ENCODE assay signal across 15 mouse cellular contexts in genomic region chr12:79559410-79560015, GRCm38 (mm10).
A peak's percentile ranks its signal among the peaks of the same experiment; 100 is the strongest.
DNase-seq lines count a peak whose midpoint lies in the region; ATAC-seq lines count a peak whose summit lies in the region.
"Had no signal": no experiment of that assay in that cellular context is flagged by ENCODE, and none has a peak within 500 bp of the region (broad histone marks: within the 10 kb centered on the region; RNA-seq: fewer than 3 reads in every experiment).

No protein-coding gene starts in this region.

- no peaks in the 10 kb centered on the region for H3K36me3 ChIP-seq in kidney, embryonic 15.5 days
- H3K36me3 ChIP-seq in embryonic facial prominence, embryonic 12.5 days, result no peaks in the 10 kb centered on the region
- no peaks in the 10 kb centered on the region for H3K36me3 ChIP-seq in liver, embryonic 12.5 days
- no peaks in the 10 kb centered on the region for H3K36me3 ChIP-seq in forebrain, embryonic 13.5 days (ENCODE audit: poor library complexity, severe bottlenecking)
- H3K36me3 ChIP-seq: G1E; hindbrain, embryonic 15.5 days had no signal

- no peaks in the 10 kb centered on the region for H3K27me3 ChIP-seq in kidney, embryonic 15.5 days
- H3K27me3 ChIP-seq in embryonic facial prominence, embryonic 12.5 days, result no peaks in the 10 kb centered on the region
- H3K27me3 ChIP-seq in liver, embryonic 12.5 days (replicated peaks), result no peaks in the 10 kb centered on the region
- H3K27me3 ChIP-seq in forebrain, embryonic 13.5 days, result no peaks in the 10 kb centered on the region
- H3K27me3 ChIP-seq: hindbrain, embryonic 15.5 days had no signal

- H3K4me2 ChIP-seq in kidney, embryonic 15.5 days, result no peak overlapping the region
- H3K4me2 ChIP-seq in embryonic facial prominence, embryonic 12.5 days (replicated peaks), result no peak overlapping the region; the same call in 1 of the 2 replicates
- no peak overlapping the region for H3K4me2 ChIP-seq in liver, embryonic 12.5 days
- no peak overlapping the region for H3K4me2 ChIP-seq in forebrain, embryonic 13.5 days
- H3K4me2 ChIP-seq: hindbrain, embryonic 15.5 days had no signal

- no peak for ATAC-seq in kidney, embryonic 15.5 days (replicated peaks; ENCODE audit: low FRiP score)
- 0 out of 2 replicates have a peak, but pooled peaks have one; percentile 75 for ATAC-seq in embryonic facial prominence, embryonic 12.5 days (ENCODE audit: insufficient number of reproducible peaks, insufficient read depth, low FRiP score, low TSS enrichment)
- ATAC-seq in liver, embryonic 12.5 days, result no peak
- ATAC-seq in forebrain, embryonic 13.5 days, result no peak

- peaks cover 17% of the 10 kb centered on the region for H3K4me1 ChIP-seq in kidney, embryonic 15.5 days
- peaks cover 14% of the 10 kb centered on the region for H3K4me1 ChIP-seq in embryonic facial prominence, embryonic 12.5 days
- H3K4me1 ChIP-seq in liver, embryonic 12.5 days, result peaks cover 17% of the 10 kb centered on the region
- no peaks in the 10 kb centered on the region for H3K4me1 ChIP-seq in forebrain, embryonic 13.5 days
- H3K4me1 ChIP-seq: hindbrain, embryonic 15.5 days had no signal

- DNase-seq in kidney, postnatal 10 days, result no peak
- peak; percentile 75 for DNase-seq in 416B (ENCODE audit: low read depth)
- no peak for DNase-seq in retina, embryonic 14.5 days (ENCODE audit: low spot score)
- DNase-seq in cerebellum, adult 8-10 months, result no peak
- DNase-seq: adrenal gland, postnatal 14 days; cerebellum, postnatal 36 days; heart, adult 11 months; spleen, adult 18-20 months had no signal

- H3K9ac ChIP-seq in kidney, embryonic 15.5 days, result no peak overlapping the region
- H3K9ac ChIP-seq in embryonic facial prominence, embryonic 12.5 days, result no peak overlapping the region
- H3K9ac ChIP-seq in liver, embryonic 12.5 days, result no peak overlapping the region
- no peak overlapping the region for H3K9ac ChIP-seq in forebrain, embryonic 13.5 days
- H3K9ac ChIP-seq: hindbrain, embryonic 15.5 days had no signal

- H3K4me3 ChIP-seq in kidney, embryonic 15.5 days (replicated peaks), result no peak overlapping the region
- no peak overlapping the region for H3K4me3 ChIP-seq in embryonic facial prominence, embryonic 12.5 days
- H3K4me3 ChIP-seq in liver, embryonic 12.5 days, result no peak overlapping the region
- H3K4me3 ChIP-seq in forebrain, embryonic 13.5 days, result no peak overlapping the region
- H3K4me3 ChIP-seq: erythroblast, embryonic 14.5 days; hindbrain, embryonic 15.5 days had no signal

- no peaks in the 10 kb centered on the region for H3K9me3 ChIP-seq in kidney, embryonic 15.5 days (replicated peaks)
- H3K9me3 ChIP-seq in embryonic facial prominence, embryonic 12.5 days, result no peaks in the 10 kb centered on the region
- no peaks in the 10 kb centered on the region for H3K9me3 ChIP-seq in liver, embryonic 12.5 days (replicated peaks)
- H3K9me3 ChIP-seq in forebrain, embryonic 13.5 days (replicated peaks), result no peaks in the 10 kb centered on the region
- H3K9me3 ChIP-seq: G1E; hindbrain, embryonic 15.5 days had no signal

- 74% methylated on average over 4 of the region's 4 CpGs for WGBS in kidney, embryonic 15.5 days
- WGBS in embryonic facial prominence, embryonic 12.5 days, result 46% methylated on average over 4 of the region's 4 CpGs
- 71% methylated on average over 4 of the region's 4 CpGs for WGBS in liver, embryonic 12.5 days (ENCODE audit: insufficient replicate concordance)
- 73% methylated on average over 4 of the region's 4 CpGs for WGBS in forebrain, embryonic 13.5 days

- peak overlapping the region; percentile 71; the same call in 1 of the 2 replicates for H3K27ac ChIP-seq in kidney, embryonic 15.5 days
- H3K27ac ChIP-seq in embryonic facial prominence, embryonic 12.5 days, result peak overlapping the region; percentile 72
- 0 out of 2 replicates have a peak overlapping the region, but pooled peaks have one; percentile 11 for H3K27ac ChIP-seq in liver, embryonic 12.5 days
- H3K27ac ChIP-seq in forebrain, embryonic 13.5 days, result no peak overlapping the region
- H3K27ac ChIP-seq: hindbrain, embryonic 15.5 days had no signal
